Mouse (Mus musculus) urinary bladder, postnatal 10 days (tissue): ENCODE data around the gene Higd2a.
A peak's percentile ranks its signal among the peaks of the same experiment; 100 is the strongest.

Source experiments
- DNase-seq: peaks from one replicate; pipeline ENCODE4 v3.0.0; 2022; ENCODE audit warnings: low spot score

Gene Higd2a

DNA sequence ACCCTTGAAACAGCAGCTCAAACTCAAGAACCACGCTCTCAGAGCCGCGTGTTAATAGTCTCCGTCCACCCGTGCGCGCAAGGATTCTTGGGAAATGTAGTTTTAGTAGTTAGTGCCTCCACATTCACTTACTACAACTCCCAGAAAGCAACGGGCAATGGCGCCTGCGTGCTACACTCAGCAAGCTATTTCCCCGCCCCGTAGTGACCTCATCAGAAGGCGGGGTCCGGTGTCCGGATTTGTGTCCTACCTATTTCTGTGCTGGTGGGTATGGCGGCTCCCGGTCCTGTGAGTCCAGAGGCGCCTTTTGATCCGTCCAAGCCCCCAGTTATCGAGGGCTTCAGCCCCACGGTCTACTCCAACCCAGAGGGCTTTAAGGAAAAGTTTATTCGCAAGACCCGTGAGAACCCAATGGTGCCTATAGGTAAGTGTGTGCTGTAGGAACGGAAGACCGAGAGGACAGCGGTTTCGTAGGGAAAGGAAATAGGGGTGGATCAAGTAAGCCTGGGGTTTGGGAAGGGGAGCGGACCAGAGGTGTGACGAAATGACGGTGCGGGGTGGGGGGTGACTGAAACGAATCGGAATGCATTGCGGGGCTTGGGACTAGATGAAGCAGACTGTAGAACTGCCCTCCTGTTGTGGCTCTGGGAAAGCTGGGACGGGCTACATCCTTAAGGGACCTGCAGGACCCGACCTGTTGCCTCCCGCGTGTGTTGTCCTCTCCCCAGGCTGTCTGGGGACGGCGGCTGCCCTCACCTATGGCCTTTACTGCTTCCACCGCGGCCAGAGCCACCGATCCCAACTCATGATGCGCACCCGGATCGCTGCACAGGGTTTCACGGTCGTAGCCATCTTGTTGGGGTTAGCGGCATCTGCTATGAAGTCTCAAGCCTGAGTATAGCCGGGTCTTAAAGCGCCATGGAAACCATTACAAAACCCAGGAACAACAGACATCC lies at the start of gene Higd2a, which contains the start of gene Nop16:
Gene Higd2a, plus strand, starts transcription at position 212 of the 956 bp plus-strand sequence.
Gene Nop16, minus strand, starts transcription at position 95 of the 956 bp plus-strand sequence.
- peak; percentile 75 for DNase-seq

DNA sequence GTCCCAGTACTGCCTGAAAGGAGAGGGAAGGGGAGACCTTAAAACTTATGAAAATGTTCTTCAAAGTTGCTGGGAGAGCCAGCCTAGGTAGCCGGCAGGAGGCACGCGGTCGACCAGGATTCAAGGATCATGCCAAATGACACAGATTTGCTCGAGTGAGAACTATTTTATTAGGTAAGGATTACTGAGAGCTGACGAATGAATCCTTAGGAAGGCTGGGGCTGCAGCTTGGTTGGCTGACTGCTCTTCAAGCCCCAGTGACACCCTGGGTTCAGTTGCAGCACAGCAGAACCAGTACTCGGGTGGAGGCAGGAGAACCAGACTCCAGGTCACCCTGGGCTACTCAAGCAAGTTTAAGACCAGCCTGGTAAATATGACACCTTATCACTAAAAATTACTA lies 42.0 kb upstream of the Higd2a start:
- no peak for DNase-seq

DNA sequence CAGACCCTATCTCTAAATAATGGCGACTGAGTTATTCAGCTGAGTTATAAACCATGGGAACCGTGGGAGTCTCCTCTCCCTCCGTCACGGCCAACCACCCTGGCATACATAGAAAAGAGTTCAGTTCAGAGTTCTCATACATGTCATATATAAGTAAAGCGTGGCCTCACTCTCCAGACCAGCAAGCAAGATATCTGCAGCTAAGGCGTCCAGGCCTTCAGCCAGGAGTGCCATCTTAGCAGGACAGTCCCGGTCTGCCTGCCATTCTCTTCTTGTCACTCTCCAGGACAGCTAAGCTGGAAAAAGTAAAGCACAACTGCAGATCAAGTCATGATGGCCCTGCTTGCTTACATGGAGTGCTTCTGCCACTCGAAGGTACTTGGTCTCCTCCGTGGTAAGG lies 33.8 kb upstream of the Higd2a start:
- DNase-seq, result no peak

DNA sequence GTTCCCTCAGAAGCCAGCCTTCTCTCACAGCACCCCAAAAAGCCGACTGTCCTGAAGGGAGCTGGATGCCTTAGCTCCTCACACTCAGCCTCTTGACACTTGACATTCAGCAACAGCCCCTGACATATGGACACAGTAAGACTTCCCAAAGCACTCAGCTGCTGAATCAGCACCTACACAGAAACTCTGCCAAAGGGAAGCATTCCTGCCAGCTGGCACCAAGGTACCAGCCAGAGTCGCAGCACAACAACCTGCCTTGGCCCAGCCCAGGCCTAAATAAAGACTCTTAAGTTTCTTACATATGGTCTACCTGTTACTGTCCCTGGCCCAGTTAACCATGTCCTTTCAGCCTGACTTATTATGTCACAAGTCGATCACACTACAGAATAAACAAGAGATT lies 33.2 kb upstream of the Higd2a start:
- DNase-seq, result no peak

DNA sequence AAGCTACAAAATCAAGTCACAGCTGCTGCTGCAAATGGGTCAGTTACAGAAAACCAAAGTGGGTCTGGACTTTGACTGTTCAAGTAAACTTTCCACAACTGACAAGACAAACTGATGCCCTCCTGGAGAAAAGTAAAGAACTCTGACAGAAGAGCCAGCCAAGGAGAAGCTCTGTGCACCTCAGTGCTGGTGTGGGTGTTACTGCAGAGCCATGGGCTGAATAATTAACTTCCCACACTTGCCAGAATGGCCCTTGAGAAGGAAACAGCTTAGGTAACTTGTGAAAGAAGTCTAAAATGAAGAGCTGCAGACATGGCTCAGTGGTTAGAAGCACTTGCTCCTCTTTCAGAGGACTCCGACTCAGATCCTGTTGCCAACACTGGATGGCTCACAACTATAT lies 32.4 kb upstream of the Higd2a start:
- DNase-seq, result no peak

DNA sequence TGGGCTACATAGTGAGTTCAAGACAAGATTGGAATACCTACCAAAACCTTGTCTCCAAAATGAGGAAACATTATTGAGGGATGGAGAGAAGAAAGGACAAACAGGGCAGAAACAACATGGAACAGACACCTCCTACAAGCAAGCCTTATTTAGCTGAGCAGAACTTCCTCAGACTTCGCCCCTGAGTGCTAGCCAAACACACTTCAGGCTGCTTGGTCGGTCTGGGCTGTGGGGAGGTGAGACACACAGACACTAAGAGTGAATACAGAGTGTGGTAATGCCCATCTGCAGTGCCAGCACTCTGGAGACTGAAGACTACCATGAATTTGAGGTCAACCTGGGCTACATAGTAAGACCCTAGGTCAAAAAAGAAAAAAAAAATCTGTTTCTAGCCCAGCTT lies 30.4 kb upstream of the Higd2a start:
- DNase-seq, result no peak

DNA sequence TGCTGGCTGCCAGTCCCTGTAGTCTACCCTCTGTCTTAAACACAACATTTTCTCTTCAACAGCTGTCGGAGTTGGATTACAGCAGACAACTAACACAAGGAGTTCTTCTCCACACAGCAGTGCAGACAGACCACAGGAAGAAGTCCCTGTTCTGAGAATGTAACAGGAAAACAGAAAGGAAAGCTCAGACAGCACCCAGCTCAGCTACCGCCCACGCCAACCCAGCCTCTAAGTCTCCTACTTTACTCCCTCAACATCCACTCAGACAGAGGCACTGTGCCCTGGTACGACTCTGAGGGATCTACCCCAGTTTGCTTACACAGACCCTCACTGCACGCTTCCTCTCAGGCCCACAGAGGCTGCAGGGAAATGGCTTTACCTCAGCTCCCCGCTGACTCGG lies 29.4 kb upstream of the Higd2a start:
- no peak for DNase-seq

DNA sequence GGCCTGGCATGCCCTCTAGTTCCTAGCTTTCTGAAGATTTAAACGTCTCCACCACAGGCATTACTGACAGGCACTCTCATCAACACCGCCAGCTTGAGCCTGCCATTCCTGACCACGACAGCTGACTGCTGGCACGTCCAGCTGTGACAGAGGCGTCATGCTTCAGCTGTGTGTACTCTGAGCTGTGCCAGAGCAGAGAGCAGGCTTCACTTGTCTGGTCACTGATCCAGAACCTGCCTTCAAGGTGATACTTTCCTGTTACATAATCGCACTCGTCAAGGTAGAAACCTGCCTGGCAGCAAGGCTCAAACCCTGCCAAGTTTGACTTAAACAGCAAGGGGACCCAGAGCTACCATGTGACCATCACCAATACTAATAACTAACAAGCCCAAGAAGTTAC lies 27.4 kb upstream of the Higd2a start:
- no peak for DNase-seq

DNA sequence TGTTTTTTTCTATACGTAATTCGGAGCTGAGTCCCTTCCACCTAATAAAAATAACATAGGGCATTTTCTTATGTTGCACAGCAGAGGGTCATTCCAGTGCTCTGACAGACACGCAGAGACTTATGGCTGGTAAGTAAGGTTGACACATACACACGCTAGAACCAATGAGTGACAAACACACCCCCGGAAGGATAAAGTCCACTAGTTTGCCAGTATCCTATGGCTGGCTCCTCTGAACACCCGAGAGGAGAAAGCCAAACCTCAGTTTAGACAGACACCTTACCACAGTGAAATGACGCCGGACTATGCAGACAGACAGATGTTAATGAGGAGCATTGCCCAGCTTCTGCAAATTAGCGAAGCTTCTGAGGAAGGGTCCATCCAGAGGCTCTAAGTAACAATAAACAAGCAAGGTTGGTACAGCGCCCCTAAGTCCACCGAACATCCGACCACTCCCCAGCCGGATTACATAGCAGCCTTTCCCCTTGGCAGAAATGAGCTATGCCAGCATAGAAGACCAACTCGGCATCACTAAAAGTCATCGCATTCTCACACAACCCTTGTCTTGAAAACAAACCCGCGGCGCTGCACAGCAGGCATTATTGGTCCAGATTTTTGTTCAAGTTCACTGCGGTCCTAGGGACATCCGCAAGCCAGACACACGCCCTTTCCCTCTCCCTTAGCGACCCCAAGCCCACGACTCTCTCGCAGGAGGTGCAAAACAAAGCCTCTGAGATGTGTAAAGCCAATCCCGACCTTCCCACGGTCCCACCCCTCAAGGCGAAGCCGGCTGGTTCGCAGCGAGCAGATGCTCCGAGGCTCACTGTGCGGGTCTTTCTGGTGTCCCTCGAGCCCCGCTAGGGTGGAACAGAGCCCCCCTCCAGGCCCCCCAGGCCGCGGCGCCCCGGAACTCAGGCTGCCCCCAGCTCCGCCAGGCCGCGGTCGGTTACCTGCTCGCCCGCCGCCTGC lies 25.5 kb upstream of the Higd2a start:
- DNase-seq, result no peak

DNA sequence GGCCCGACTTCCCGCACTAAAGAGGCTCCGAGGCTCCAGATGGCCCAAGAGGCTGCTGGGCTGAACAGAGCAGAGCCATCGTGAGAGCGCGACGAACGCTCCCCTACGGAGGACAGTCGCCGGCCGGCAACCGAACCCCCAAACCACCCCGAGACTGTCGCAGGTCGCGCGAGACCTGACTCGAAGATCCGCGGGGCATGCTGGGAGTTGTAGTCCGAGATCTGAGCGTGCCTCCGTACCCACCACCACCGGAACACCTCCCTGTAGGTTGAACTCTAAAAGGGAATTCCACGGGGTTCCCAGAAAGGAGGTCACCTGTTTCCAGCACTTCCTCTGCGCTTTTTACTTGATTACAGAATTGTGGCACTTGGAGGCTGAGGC lies 24.8 kb upstream of the Higd2a start, which contains the start of gene 4833439L19Rik:
Gene 4833439L19Rik, minus strand, starts transcription at position 235 of the 381 bp plus-strand sequence.
- peak; percentile 86 for DNase-seq

DNA sequence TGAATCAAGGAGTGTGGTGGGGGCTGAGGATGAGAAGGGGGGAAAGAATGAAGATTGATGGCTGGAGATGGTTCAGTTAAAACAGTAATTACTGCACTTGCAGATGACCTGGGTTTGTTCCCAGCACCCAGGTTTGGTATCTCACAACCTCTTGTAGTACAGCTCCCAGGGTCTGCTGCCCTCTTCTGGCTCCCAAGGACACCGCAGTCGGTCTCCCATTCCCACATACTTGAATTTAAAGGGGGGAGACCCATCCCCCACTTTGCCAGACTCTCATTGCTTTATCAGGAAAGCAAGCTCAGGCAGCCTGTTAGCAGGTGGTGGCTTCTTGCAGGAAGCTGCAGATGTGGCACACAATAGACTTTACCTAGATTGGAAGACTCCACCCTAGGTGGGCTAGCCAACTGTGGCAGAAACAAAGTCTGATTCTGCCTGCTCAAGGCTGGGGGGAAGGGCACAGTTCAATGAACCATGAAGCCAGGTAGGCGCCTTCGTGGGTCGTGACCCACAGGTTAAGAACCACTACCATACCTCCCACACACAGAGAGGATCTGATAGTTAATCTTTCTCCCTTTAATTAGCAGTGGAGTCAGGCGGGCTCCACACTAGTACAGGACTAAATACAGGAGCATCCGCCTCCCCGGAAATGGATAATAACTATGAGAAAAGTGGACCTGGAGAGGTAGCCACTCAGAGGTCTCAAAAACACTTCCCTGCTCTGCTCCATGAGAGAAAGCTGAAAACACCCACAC lies 24.2 kb upstream of the Higd2a start:
- DNase-seq, result no peak

DNA sequence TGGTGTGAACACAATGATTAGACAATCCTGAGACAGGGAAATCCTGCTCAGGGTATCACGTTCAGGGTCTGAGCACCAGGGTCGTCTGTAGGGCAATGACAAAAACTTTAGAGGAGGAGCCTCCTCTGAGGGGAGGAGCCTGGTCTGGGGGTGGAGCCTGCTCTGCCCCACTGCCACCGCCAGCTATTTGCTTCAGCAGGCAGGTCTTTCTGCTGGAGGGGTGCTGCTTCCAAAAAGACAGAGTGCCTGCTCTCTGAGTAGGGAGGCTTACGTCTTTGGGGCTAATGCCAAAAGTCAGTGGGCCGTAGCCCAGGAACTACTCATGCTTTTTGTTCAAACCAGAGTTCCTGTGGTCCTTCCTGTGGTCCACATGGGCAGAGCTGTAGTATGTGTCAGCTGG lies 21.6 kb upstream of the Higd2a start:
- DNase-seq, result no peak

DNA sequence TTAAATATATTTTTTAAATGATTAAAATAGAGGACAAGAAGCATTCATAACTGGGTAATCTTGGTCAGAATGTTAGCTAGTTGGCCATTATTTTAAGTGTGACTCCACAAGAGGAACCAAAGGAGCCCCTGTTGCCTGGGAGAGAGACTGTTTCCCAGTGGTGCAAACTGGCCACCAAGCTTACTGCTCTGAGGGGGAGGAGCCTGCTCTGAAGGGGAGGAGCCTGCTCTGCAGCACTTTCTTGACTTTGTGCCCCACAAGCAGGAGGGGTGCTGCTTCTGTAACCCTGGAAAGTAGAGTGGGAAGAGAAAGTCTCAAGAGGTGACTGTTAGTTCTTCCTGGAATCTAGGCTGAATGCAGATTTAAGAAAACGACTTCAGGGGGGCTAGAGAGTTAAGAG lies 20.7 kb upstream of the Higd2a start:
- DNase-seq, result no peak

DNA sequence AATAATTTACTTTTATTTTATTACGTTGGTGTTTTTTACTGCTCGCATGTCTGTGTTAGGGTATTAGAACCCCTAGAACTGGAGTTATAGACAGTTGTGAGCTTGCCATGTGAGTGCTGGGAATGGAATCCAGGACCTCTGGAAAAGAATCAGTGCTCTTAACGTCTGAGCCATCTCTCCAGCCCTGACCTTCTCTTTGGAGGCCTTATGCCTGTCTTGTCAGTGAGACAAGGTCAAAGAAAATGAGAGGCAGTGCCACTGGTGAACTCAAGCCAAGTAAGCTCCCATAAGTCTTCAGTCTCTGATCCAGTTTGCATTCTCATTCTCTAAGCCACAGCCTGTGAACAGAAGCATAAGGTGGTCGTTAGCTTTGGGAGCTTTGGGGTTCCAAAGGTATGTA lies 19.3 kb upstream of the Higd2a start:
- DNase-seq, result no peak

DNA sequence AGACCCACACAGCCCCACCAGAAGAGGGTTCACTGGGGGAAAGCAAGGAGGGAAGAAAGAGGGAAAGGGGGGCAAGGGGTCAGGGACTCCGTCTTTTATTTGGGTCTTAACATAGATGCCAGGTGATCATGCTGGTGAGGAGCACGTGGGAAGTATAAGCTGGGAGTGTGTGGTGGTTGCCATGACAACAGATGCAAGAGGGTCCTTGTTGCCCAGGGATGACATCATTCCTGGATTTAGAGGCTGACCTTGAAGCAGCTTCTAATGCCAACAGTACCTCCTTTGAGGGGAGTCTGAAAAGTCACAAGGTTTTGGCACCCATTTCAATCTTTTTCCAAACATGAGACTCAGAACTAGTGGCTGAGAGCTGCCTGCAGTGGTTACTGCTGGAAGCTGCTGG lies 18.4 kb upstream of the Higd2a start:
- no peak for DNase-seq

DNA sequence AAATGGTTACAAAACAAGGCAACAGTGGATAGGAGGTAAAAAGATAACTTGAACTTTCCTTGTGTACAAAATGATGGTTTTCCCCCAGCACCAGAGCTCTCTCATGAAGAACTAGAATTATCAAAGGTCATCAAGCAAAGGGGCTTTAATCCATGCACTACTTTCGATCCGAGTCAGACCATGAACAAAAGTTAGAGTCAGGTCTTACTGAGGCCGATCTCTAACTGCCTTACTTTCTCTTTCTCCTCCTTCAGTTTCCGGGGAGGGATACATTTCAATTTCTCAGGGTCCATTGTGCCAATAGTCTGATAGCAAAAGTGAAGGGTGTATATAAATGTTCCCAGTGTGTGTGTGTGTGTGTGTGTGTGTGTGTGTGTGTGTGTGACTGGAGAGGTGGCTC lies 17.4 kb upstream of the Higd2a start:
- no peak for DNase-seq

DNA sequence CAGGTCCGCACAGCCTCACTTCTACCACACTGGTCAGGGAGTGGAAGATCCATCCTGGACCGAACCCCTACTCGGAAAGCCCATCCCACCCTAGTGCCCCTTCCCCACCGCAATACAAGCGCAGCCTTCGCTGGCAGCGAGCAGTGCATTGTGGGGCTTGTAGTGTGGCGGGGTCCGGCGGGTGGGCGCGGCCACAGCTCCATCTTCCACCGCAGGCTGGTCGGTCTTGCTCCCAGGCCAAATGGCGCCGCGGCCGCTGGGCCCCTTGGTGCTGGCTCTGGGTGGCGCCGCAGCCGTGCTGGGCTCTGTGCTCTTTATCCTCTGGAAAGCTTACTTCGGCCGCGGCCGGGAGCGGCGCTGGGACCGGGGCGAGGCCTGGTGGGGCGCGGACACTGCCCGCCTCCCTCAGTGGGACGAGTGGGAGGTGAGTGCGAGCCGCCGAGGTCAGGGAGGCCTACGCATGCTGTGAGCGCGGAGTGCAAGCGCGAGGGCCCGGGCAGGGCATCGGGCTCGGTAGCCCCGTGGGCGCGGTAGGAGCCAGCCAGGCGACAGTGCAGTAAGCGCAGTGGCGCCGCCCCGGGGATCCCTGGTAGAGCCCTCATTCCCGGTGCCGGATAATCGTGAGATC lies 15.0 kb upstream of the Higd2a start, which contains the start of gene Arl10:
Gene Arl10, plus strand, starts transcription at position 162 of the 628 bp plus-strand sequence.
- peak; percentile 41 for DNase-seq

DNA sequence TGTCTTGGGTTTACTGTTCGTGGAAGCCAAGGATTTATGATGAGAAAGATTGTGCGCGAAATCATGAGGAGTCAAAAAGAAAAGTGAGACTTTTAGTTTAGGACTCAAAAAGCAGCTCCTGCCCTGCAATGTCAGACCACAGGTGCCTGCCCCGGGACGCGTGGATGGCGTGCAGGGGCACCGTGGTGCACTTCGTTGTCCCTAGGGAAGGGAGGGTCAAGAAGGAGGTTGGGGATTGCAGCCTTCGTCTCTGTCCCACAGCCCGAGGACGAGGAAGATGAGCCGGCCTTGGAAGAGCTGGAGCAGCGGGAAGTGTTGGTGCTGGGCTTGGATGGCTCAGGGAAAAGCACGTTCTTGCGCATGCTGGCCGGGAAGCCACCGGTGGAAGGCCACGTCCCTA lies 14.5 kb upstream of the Higd2a start:
- DNase-seq, result no peak

DNA sequence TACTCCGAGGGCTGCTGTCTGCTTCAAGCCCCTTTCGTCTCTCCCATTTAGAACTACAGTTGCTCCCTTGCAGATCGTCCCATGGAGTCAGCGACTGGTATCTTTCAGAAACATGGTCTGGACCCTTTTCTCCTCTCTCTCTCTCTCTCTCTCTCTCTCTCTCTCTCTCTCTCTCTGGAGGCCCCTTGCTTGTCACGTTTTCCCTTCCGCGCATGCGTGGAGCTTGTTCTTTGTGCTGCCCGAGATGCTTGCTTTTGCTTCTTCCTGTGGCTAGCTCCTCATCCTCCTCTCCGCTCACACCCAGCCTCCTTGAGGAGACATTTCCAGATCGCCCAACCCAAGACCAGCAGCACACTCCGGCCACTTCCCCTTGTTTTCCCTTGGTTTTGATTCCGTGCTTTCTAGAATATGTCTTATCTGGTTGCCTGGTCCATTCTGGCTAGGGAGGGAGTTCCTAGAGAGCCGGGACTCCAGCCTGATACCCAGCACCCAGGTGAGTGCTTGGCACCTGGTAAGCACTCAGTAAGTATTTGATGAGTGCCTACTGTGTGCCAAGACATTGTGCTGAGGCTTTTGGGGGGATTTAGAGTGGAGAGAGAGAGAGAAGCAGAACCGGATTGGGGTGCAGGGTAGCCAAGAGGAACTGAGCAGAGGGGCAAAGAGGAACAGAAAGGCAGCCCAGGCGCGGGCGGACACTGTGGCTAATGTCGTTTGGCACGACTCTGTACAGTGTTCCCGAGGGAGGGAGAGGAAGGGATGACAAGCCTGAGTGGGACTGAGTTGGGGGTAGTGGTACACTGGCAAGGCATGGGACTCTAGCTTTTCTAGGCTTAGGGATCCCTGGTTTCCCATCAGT lies 12.1 kb upstream of the Higd2a start:
- DNase-seq, result no peak

DNA sequence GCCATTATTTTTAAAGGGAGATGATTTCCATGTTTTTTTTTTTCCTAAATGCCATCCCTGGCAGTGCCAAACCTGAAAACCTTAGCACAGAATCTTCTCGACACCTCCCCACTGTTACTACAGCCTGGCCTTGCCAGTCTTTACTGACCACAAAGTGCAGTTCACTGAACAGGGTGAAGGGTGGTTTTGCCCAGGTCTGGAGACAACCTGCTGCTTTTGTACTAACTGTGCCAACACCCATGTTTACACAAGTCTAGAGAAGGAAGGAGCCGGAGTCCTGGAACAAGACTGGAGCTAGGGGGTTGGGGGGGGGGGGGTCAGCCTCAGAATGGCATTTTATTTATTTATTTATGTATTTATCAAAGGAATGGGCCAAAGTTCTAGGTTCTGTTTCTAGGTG lies 8.6 kb upstream of the Higd2a start:
- DNase-seq, result no peak
